Mouse (Mus musculus): ENCODE data around the gene Slc43a3. TPM values are rescaled to one million over a fixed set of nuclear protein-coding genes. Genes with fewer than 3 reads are reported as not detected.
A peak's percentile ranks its signal among the peaks of the same experiment; 100 is the strongest.

Slc43a3 gene
- polyA plus RNA-seq, 1 experiment from 2014 or later = 41.9 TPM

- ATAC-seq (ENCODE audit: insufficient read depth, low FRiP score) = peak; percentile 38; the same call in 1 of the 2 replicates
- no peak overlapping the region for H3K27ac ChIP-seq (ENCODE audit: low read length)
Observed at GRCm38 (mm10) chr2:85001497-85001896, 65.1 kb downstream of the Slc43a3 start.

DNA sequence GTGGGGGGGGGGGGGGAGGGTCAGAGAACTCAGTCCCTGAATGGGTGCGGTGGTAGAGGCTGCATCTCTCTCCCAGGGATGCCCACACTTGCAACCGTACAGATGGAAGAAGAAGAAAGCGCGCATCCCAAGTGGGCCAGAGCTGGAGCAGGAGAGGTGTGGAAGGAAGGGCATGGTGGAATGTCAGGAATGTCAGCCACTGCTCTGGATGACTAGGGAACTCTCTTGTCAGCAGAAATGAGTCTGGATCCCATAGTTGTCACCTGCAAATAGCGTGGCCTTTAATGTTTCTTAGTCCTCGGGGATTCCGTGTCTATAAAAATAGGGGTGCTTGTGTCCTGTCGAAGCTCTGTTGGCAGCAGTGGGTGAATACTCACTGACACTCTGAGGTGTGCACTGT is 66.2 kb downstream of the Slc43a3 start:
- 65% methylated on average over 8 of the region's 8 CpGs for WGBS
- H3K36me3 ChIP-seq (ENCODE audit: control insufficient read depth, insufficient read depth, low read length) = no peaks in the 10 kb centered on the region
- no peak overlapping the region for H3K27ac ChIP-seq (ENCODE audit: low read length)
- no peak overlapping the region for H3K4me2 ChIP-seq (ENCODE audit: low read depth, low read length)
- no peak overlapping the region for H3K4me3 ChIP-seq (replicated peaks; ENCODE audit: low read length)
- H3K9me3 ChIP-seq (replicated peaks; ENCODE audit: control insufficient read depth, low read length) = no peaks in the 10 kb centered on the region
- no peaks in the 10 kb centered on the region for H3K27me3 ChIP-seq (ENCODE audit: control insufficient read depth, insufficient read depth, low read length)
- ATAC-seq (ENCODE audit: insufficient read depth, low FRiP score) = no peak
- H3K4me1 ChIP-seq (ENCODE audit: control insufficient read depth, insufficient read depth, low read length) = no peaks in the 10 kb centered on the region
- no peak overlapping the region for H3K9ac ChIP-seq (ENCODE audit: low read length)

More at GRCm38 (mm10) chr2:85001497-85001896, 65.1 kb downstream of the Slc43a3 start:
- Histone ChIP-seq H3K4me3 (replicated peaks; ENCODE audit: low read length) (no peak overlapping the region), H3K9me3 (replicated peaks; ENCODE audit: control insufficient read depth, low read length) (no peaks in the 10 kb centered on the region), H3K27me3 (ENCODE audit: control insufficient read depth, insufficient read depth, low read length) (no peaks in the 10 kb centered on the region), H3K36me3 (ENCODE audit: control insufficient read depth, insufficient read depth, low read length) (no peaks in the 10 kb centered on the region), H3K9ac (ENCODE audit: low read length) (no peak overlapping the region), H3K4me1 (ENCODE audit: control insufficient read depth, insufficient read depth, low read length) (no peaks in the 10 kb centered on the region), H3K4me2 (ENCODE audit: low read depth, low read length) (no peak overlapping the region)
- WGBS = 74% methylated on average over 13 of the region's 13 CpGs

- Histone ChIP-seq H3K4me2 (ENCODE audit: low read depth, low read length) (no peak overlapping the region), H3K4me1 (ENCODE audit: control insufficient read depth, insufficient read depth, low read length) (no peaks in the 10 kb centered on the region), H3K9ac (ENCODE audit: low read length) (no peak overlapping the region), H3K27me3 (ENCODE audit: control insufficient read depth, insufficient read depth, low read length) (no peaks in the 10 kb centered on the region), H3K27ac (ENCODE audit: low read length) (no peak overlapping the region), H3K36me3 (ENCODE audit: control insufficient read depth, insufficient read depth, low read length) (no peaks in the 10 kb centered on the region), H3K4me3 (replicated peaks; ENCODE audit: low read length) (no peak overlapping the region), H3K9me3 (replicated peaks; ENCODE audit: control insufficient read depth, low read length) (no peaks in the 10 kb centered on the region)
- WGBS = 82% methylated on average over 4 of the region's 4 CpGs
- no peak for ATAC-seq (ENCODE audit: insufficient read depth, low FRiP score)
Observed at GRCm38 (mm10) chr2:85004341-85004740, 68.0 kb downstream of the Slc43a3 start.

DNA sequence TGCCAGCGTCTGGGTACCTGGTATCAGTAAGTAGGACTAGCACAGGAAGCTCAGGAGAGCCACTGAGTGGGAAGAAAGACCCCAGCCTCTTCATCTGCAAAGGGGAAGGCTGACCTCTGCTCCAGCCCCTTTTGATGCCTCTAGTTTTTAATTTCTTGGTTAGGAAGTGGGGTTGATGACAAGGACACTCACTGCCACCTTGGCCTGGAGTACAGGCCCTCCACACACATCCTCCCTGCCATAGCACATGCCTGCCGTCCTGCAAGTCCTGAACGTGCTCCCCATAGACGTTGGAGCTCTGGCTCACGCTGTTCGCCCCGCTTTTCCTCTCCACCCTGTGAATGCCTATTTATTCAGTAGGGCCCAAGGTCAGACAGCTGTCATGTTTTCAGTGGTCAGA is 70.2 kb downstream of the Slc43a3 start:
- H3K9me3 ChIP-seq (replicated peaks; ENCODE audit: control insufficient read depth, low read length) = no peaks in the 10 kb centered on the region
- 79% methylated on average over 7 of the region's 7 CpGs for WGBS
- no peak for ATAC-seq (ENCODE audit: insufficient read depth, low FRiP score)

DNA sequence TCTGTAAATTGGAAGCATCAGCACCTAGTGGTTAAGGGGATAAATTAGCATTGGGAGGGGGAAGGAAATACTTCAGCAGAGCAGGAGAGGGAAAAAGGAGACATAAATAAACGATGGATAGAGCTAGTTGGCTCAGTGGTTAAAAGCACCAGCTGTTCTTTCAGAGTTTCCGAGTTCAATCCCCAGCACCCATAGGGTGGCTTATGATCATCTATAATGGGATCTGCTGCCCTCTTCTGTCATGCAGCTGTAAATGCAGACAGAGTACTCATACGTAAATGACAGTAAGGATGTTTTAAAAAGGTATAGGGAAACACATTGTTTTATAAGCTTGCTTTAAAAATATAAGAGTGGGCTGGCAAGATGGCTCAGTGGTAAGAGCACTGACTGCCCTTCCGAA is 71.3 kb downstream of the Slc43a3 start:
- 29% methylated on average over 4 of the region's 4 CpGs for WGBS
- no peak overlapping the region for H3K9ac ChIP-seq (ENCODE audit: low read length)
- H3K27me3 ChIP-seq (ENCODE audit: control insufficient read depth, insufficient read depth, low read length) = no peaks in the 10 kb centered on the region
- H3K27ac ChIP-seq (ENCODE audit: low read length) = no peak overlapping the region
- ATAC-seq (ENCODE audit: insufficient read depth, low FRiP score) = no peak
- no peak overlapping the region for H3K4me3 ChIP-seq (replicated peaks; ENCODE audit: low read length)
- H3K4me1 ChIP-seq (ENCODE audit: control insufficient read depth, insufficient read depth, low read length) = peaks cover 13% of the 10 kb centered on the region
- H3K36me3 ChIP-seq (ENCODE audit: control insufficient read depth, insufficient read depth, low read length) = no peaks in the 10 kb centered on the region
- H3K9me3 ChIP-seq (replicated peaks; ENCODE audit: control insufficient read depth, low read length) = no peaks in the 10 kb centered on the region
- H3K4me2 ChIP-seq (ENCODE audit: low read depth, low read length) = no peak overlapping the region

More for the DNA sequence above, 70.2 kb downstream of the Slc43a3 start:
- no peak overlapping the region for H3K4me2 ChIP-seq (ENCODE audit: low read depth, low read length)
- no peaks in the 10 kb centered on the region for H3K27me3 ChIP-seq (ENCODE audit: control insufficient read depth, insufficient read depth, low read length)
- no peaks in the 10 kb centered on the region for H3K36me3 ChIP-seq (ENCODE audit: control insufficient read depth, insufficient read depth, low read length)
- peaks cover 2% of the 10 kb centered on the region; the same call in 1 of the 2 replicates for H3K4me1 ChIP-seq (ENCODE audit: control insufficient read depth, insufficient read depth, low read length)
- H3K27ac ChIP-seq (ENCODE audit: low read length) = no peak overlapping the region
- H3K9ac ChIP-seq (ENCODE audit: low read length) = no peak overlapping the region
- no peak overlapping the region for H3K4me3 ChIP-seq (replicated peaks; ENCODE audit: low read length)

Small RNAs within 50 kb of the gene (microRNA-seq; reads per million reads assigned to microRNA genes)
- gene Gm24332 = not detected

Other genes with a start within 250 kb of the Slc43a3 start
- gene Zdhhc5, start 221.4 kb upstream of the Slc43a3 start, polyA plus RNA-seq (2015; fragmentation: Nextera tagmentation; extraction: Ambion mirVana) = 36.9 and 40.0 TPM in 2 replicates
- 26.6 and 28.4 TPM in 2 replicates for gene Clp1, start 209.2 kb upstream of the Slc43a3 start, polyA plus RNA-seq (2015; fragmentation: Nextera tagmentation; extraction: Ambion mirVana)
- gene Ypel4, start 202.5 kb upstream of the Slc43a3 start, polyA plus RNA-seq (2015; fragmentation: Nextera tagmentation; extraction: Ambion mirVana) = 7.4 and 8.0 TPM in 2 replicates
- gene Gm19426, start 192.9 kb upstream of the Slc43a3 start, polyA plus RNA-seq (2015; fragmentation: Nextera tagmentation; extraction: Ambion mirVana) = 5.7 and 6.3 TPM in 2 replicates
- gene Serping1, start 161.1 kb upstream of the Slc43a3 start, polyA plus RNA-seq (2015; fragmentation: Nextera tagmentation; extraction: Ambion mirVana) = 98.2 and 102 TPM in 2 replicates
- gene Ube2l6, start 137.8 kb upstream of the Slc43a3 start, polyA plus RNA-seq (2015; fragmentation: Nextera tagmentation; extraction: Ambion mirVana) = 67.7 and 68.9 TPM in 2 replicates
- gene Smtnl1, start 113.9 kb upstream of the Slc43a3 start, polyA plus RNA-seq (2015; fragmentation: Nextera tagmentation; extraction: Ambion mirVana) = 0.42 and 1.7 TPM in 2 replicates
- 36.7 and 45.6 TPM in 2 replicates for gene Timm10, start 109.6 kb upstream of the Slc43a3 start, polyA plus RNA-seq (2015; fragmentation: Nextera tagmentation; extraction: Ambion mirVana)
- gene Slc43a1, start 97.7 kb upstream of the Slc43a3 start, polyA plus RNA-seq (2015; fragmentation: Nextera tagmentation; extraction: Ambion mirVana) = 20.8 TPM in 2 replicates
- gene Rtn4rl2, start 49.9 kb upstream of the Slc43a3 start, polyA plus RNA-seq (2015; fragmentation: Nextera tagmentation; extraction: Ambion mirVana) = 0.37 TPM in 1 of 2 replicates, not detected in the other
- 2.2 and 2.4 TPM in 2 replicates for gene Prg2, start 43.9 kb downstream of the Slc43a3 start, polyA plus RNA-seq (2015; fragmentation: Nextera tagmentation; extraction: Ambion mirVana)
- 0.28 TPM in 1 of 2 replicates, not detected in the other for gene Prg3, start 51.6 kb downstream of the Slc43a3 start, polyA plus RNA-seq (2015; fragmentation: Nextera tagmentation; extraction: Ambion mirVana)
- 211 and 239 TPM in 2 replicates for gene Ssrp1, start 100.7 kb downstream of the Slc43a3 start, polyA plus RNA-seq (2015; fragmentation: Nextera tagmentation; extraction: Ambion mirVana)
- gene P2rx3, start 100.9 kb downstream of the Slc43a3 start, polyA plus RNA-seq (2015; fragmentation: Nextera tagmentation; extraction: Ambion mirVana) = 1.6 and 1.8 TPM in 2 replicates
- gene Tnks1bp1, start 111.4 kb downstream of the Slc43a3 start, polyA plus RNA-seq (2015; fragmentation: Nextera tagmentation; extraction: Ambion mirVana) = 66.9 and 81.6 TPM in 2 replicates
- 75.8 and 81.7 TPM in 2 replicates for gene Aplnr, start 199.6 kb downstream of the Slc43a3 start, polyA plus RNA-seq (2015; fragmentation: Nextera tagmentation; extraction: Ambion mirVana)